Mouse (Mus musculus) left cerebral cortex, adult 18-20 months (tissue): ENCODE data around the gene Selenoo. TPM values are rescaled to one million over a fixed set of nuclear protein-coding genes. Genes with fewer than 3 reads are reported as not detected.
A peak's percentile ranks its signal among the peaks of the same experiment; 100 is the strongest.

Experiments used
- DNase-seq, 2 experiments: peaks; one replicate each; pipeline ENCODE4 v3.0.0; 2021 to 2022; ENCODE audit warnings: low spot score in 2 of 2, mixed read lengths in 1 of 2
- total RNA-seq, 2 experiments: library from RNA; stranded (reverse); gene quantifications; 2 replicates each; pipeline ENCODE4 v1.2.3; 2021

Selenoo gene
- total RNA-seq, 2 experiments from 2014 or later = 20.1 to 23.0 TPM

- peak; percentile 76 to 88 for DNase-seq
These were observed 13.3 kb upstream of the Selenoo start for GRCm38 (mm10) chr15:89075478-89076147.

GRCm38 (mm10) chr15:89076156-89076731 is 12.6 kb upstream of the Selenoo start:
- DNase-seq = peak in 1 of 2 experiments; percentile 37

- DNase-seq = no peak
These were observed 10.6 kb upstream of the Selenoo start for GRCm38 (mm10) chr15:89078208-89078836.

GRCm38 (mm10) chr15:89083906-89084305 is 5.0 kb upstream of the Selenoo start:
- no peak for DNase-seq

GRCm38 (mm10) chr15:89084826-89085225 is 4.1 kb upstream of the Selenoo start:
- no peak for DNase-seq

GRCm38 (mm10) chr15:89089248-89090051 is 566 bp downstream of the Selenoo start:
- no peak for DNase-seq

- no peak for DNase-seq
These were observed 1.8 kb downstream of the Selenoo start for GRCm38 (mm10) chr15:89090662-89091061.

- no peak for DNase-seq
These were observed 3.3 kb downstream of the Selenoo start for GRCm38 (mm10) chr15:89092181-89092580.

- DNase-seq = no peak
These were observed 8.6 kb downstream of the Selenoo start for GRCm38 (mm10) chr15:89097450-89097849.

GRCm38 (mm10) chr15:89098616-89099015 is 9.7 kb downstream of the Selenoo start:
- DNase-seq = no peak

GRCm38 (mm10) chr15:89100823-89101222 is 11.9 kb downstream of the Selenoo start:
- no peak for DNase-seq

GRCm38 (mm10) chr15:89102646-89103045 is 13.8 kb downstream of the Selenoo start:
- no peak for DNase-seq

- DNase-seq = no peak
These were observed 15.0 kb downstream of the Selenoo start for GRCm38 (mm10) chr15:89103921-89104320.

GRCm38 (mm10) chr15:89104425-89104824 is 15.5 kb downstream of the Selenoo start:
- peak; percentile 61 to 84 for DNase-seq

- DNase-seq = peak; percentile 65 to 81
These were observed 17.2 kb downstream of the Selenoo start for GRCm38 (mm10) chr15:89106073-89106472.

GRCm38 (mm10) chr15:89106976-89107375 is 18.1 kb downstream of the Selenoo start:
- DNase-seq = no peak

GRCm38 (mm10) chr15:89110147-89110546 is 21.3 kb downstream of the Selenoo start:
- no peak for DNase-seq

GRCm38 (mm10) chr15:89118007-89118406 is 29.1 kb downstream of the Selenoo start:
- DNase-seq = no peak

- DNase-seq = peak; percentile 96 to 98
These were observed 33.9 kb downstream of the Selenoo start, which contains the start of gene Tubgcp6 for GRCm38 (mm10) chr15:89122649-89123366. Tubgcp6 (minus strand) TSS chr15:89123112.

- peak; percentile 66 to 71 for DNase-seq
These were observed 34.7 kb downstream of the Selenoo start for GRCm38 (mm10) chr15:89123595-89123994.

GRCm38 (mm10) chr15:89124312-89124711 is 35.4 kb downstream of the Selenoo start:
- no peak for DNase-seq
